Mouse (Mus musculus): Measurements from ENCODE around the gene Olfr1148.

Gene Olfr1148

GRCm38 (mm10) chr2:87830233-87830632 is at the start of gene Olfr1148:
Gene Olfr1148 (plus strand): TSS chr2:87830533.
- no peak for DNase-seq

GRCm38 (mm10) chr2:87800292-87800691 is 30.0 kb upstream of the Olfr1148 start, which contains the start of gene Olfr1143:
Gene Olfr1143 (plus strand): TSS chr2:87800592.
- DNase-seq: no peak

- DNase-seq: no peak
Measured at GRCm38 (mm10) chr2:87809522-87809921, 20.8 kb upstream of the Olfr1148 start, which contains the start of gene Olfr1145. Gene Olfr1145 (plus strand): TSS chr2:87809822.

GRCm38 (mm10) chr2:87843693-87844092 is 13.4 kb downstream of the Olfr1148 start, which contains the start of gene Olfr1150-ps1:
Gene Olfr1150-ps1 (plus strand): TSS chr2:87843993.
- no peak for DNase-seq

- no peak for DNase-seq
Measured at GRCm38 (mm10) chr2:87855562-87855961, 25.2 kb downstream of the Olfr1148 start, which contains the start of gene Olfr1151. Gene Olfr1151 (plus strand): TSS chr2:87855862.

- DNase-seq: no peak
Measured at GRCm38 (mm10) chr2:87866192-87866591, 35.9 kb downstream of the Olfr1148 start, which contains the start of gene Olfr1152. Gene Olfr1152 (plus strand): TSS chr2:87866492.
